Mouse (Mus musculus): ENCODE measurements around the gene Usp20.

DNA sequence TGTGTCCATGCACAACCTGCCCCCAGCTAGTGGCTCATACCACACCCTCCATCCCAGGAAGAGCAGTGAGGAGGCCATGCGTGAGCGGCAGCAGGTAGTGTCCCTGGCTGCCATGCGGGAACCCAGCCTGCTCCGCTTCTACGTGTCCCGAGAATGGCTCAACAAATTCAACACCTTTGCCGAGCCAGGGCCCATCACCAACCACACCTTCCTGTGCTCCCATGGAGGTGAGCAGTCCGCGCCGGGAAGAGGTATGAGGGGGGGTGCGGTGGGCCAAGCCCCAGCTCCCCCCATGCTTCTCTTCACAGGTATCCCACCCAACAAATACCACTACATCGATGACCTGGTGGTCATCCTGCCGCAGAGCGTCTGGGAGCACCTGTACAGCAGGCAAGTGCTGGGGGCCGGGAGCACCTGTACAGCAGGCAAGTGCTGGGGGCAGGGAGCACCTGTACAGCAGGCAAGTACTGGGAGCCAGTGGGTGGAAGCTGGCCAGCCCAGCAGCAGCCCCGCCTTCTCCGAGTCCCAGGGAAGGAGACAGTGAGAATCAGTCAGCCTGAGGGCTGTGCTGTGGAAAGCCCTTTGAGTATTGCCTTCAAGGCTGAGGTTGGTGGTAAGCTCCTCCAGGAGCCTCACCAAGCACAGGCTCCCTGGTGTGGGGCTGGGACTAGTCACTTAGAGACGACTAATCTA is 35.7 kb downstream of the Usp20 start:
- TF ChIP-seq USF1 (IDR thresholded peaks at IDR 0.05; ENCODE audit: low read depth), result no peak
- no peak for TF ChIP-seq MYOD1 (IDR thresholded peaks at IDR 0.05; ENCODE audit: control insufficient read depth in 1 of 3, insufficient read length in 2 of 3, low read depth in 2 of 3)
- TF ChIP-seq MAX (IDR thresholded peaks at IDR 0.05; ENCODE audit: low read depth), result no peak
- TF ChIP-seq POLR2AphosphoS2 (IDR thresholded peaks at IDR 0.05; ENCODE audit: insufficient read length, low read depth), result no peak
- no peak for TF ChIP-seq TCF12 (IDR thresholded peaks at IDR 0.05; ENCODE audit: insufficient read depth, poor library complexity, severe bottlenecking)

Data from myocyte (in vitro differentiated cells).